Mouse (Mus musculus) CH12.LX (cell line): Measurements from ENCODE around the gene Ttll8.

Experiments used
- CTCF ChIP-seq, 2 experiments: IDR thresholded peaks in 1 of 2; conservative IDR thresholded peaks in 1 of 2; 2 replicates each; pipeline ENCODE4 v1.5.1; 2011 to 2012; ENCODE audit warnings: low read depth in 2 of 2, low read length in 2 of 2, improper control_type of control experiment in 1 of 2, inconsistent platforms in 1 of 2, mild to moderate bottlenecking in 1 of 2, moderate library complexity in 1 of 2
- ELF1 ChIP-seq: IDR thresholded peaks from 2 replicates; pipeline ENCODE4 v1.6.1; 2014; ENCODE audit warnings: low read depth, mild to moderate bottlenecking, inconsistent platforms, low read length, improper control_type of control experiment
- HCFC1 ChIP-seq: IDR thresholded peaks from 2 replicates; pipeline ENCODE4 v1.6.1; 2012; ENCODE audit warnings: low read depth, mild to moderate bottlenecking, inconsistent platforms, low read length, improper control_type of control experiment
- KAT2A ChIP-seq: IDR thresholded peaks from 2 replicates; pipeline ENCODE4 v1.6.1; 2012; ENCODE audit warnings: low read length, improper control_type of control experiment, inconsistent platforms; ENCODE audit not compliant: insufficient replicate concordance
- MAFK ChIP-seq: IDR thresholded peaks from 2 replicates; pipeline ENCODE4 v1.6.1; 2011; ENCODE audit warnings: low read length, improper control_type of control experiment; ENCODE audit not compliant: insufficient replicate concordance
- MAX ChIP-seq: IDR thresholded peaks from 2 replicates; pipeline ENCODE4 v1.6.1; 2011; ENCODE audit warnings: low read length, improper control_type of control experiment
- MAZ ChIP-seq: IDR thresholded peaks from 2 replicates; pipeline ENCODE4 v1.6.1; 2012; ENCODE audit warnings: low read depth, mild to moderate bottlenecking, inconsistent platforms, low read length, improper control_type of control experiment, moderate library complexity
- MYC ChIP-seq: IDR thresholded peaks from 2 replicates; pipeline ENCODE4 v1.6.1; 2011; ENCODE audit warnings: low read depth, mild to moderate bottlenecking, improper control_type of control experiment, low read length
- POLR2A ChIP-seq: IDR thresholded peaks from 2 replicates; pipeline ENCODE4 v1.6.1; 2011; ENCODE audit warnings: low read depth, mild to moderate bottlenecking, improper control_type of control experiment, low read length
- POLR2AphosphoS2 ChIP-seq: IDR thresholded peaks from 2 replicates; pipeline ENCODE4 v1.6.1; 2011; ENCODE audit warnings: low read depth, low read length, improper control_type of control experiment
- RCOR1 ChIP-seq: conservative IDR thresholded peaks from 2 replicates; pipeline ENCODE4 v1.6.1; 2012; ENCODE audit warnings: low read depth, mild to moderate bottlenecking, inconsistent platforms, low read length, improper control_type of control experiment
- UBTF ChIP-seq: IDR thresholded peaks from 2 replicates; pipeline ENCODE4 v1.6.1; 2012; ENCODE audit warnings: low read depth, mild to moderate bottlenecking, inconsistent platforms, low read length, improper control_type of control experiment, moderate library complexity
- USF1 ChIP-seq: IDR thresholded peaks from 2 replicates; pipeline ENCODE4 v1.6.1; 2014; ENCODE audit warnings: low read depth, mild to moderate bottlenecking, inconsistent platforms, low read length, improper control_type of control experiment
- ZNF384 ChIP-seq: IDR thresholded peaks from 2 replicates; pipeline ENCODE4 v1.6.1; 2012; ENCODE audit warnings: low read depth, low read length, improper control_type of control experiment, inconsistent platforms

- TF ChIP-seq MAZ: no peak
- no peak for TF ChIP-seq CTCF (conservative IDR thresholded peaks at IDR 0.05 in 1 of 2, IDR thresholded peaks at IDR 0.05 in 1 of 2; ENCODE audit: low read depth in 2 of 2, low read length in 2 of 2)
- TF ChIP-seq UBTF: no peak
- TF ChIP-seq USF1: no peak
- TF ChIP-seq MAX: no peak
- TF ChIP-seq MAFK: no peak
- TF ChIP-seq ZNF384: no peak
- TF ChIP-seq MYC: no peak
- TF ChIP-seq RCOR1: no peak
- TF ChIP-seq POLR2A: no peak
- TF ChIP-seq ELF1: no peak
- TF ChIP-seq POLR2AphosphoS2: no peak
- no peak for TF ChIP-seq HCFC1
- TF ChIP-seq KAT2A: no peak
These were observed 111.9 kb downstream of the Ttll8 start for GRCm38 (mm10) chr15:88842300-88842673.
